Mouse (Mus musculus) testis, adult 2 months (tissue): ENCODE results near the gene Nacad. TPM values are rescaled to one million over a fixed set of nuclear protein-coding genes. Genes with fewer than 3 reads are reported as not detected.

Experiments used
- H3K27ac ChIP-seq: fragments of 200-500 bp; 2 replicates; pipeline ENCODE4 v1.5.1; 2012; ENCODE audit warnings: low read depth, low read length; ENCODE audit not compliant: control insufficient read depth, insufficient read depth
- H3K27me3 ChIP-seq: fragments of 200-500 bp; 2 replicates; pipeline ENCODE4 v1.6.1; 2012; ENCODE audit warnings: mild to moderate bottlenecking, low read length, moderate library complexity; ENCODE audit not compliant: control insufficient read depth, insufficient read depth
- H3K36me3 ChIP-seq: fragments of 200-500 bp; 2 replicates; pipeline ENCODE4 v1.6.1; 2012; ENCODE audit warnings: mild to moderate bottlenecking, low read length; ENCODE audit not compliant: control insufficient read depth, insufficient read depth
- H3K4me1 ChIP-seq: fragments of 200-500 bp; 2 replicates; pipeline ENCODE4 v1.6.1; 2012; ENCODE audit warnings: low read length; ENCODE audit not compliant: control insufficient read depth, insufficient read depth
- H3K4me3 ChIP-seq: fragments of 200-500 bp; 2 replicates; pipeline ENCODE4 v1.5.1; 2012; ENCODE audit warnings: low read depth, mild to moderate bottlenecking, low read length, moderate library complexity, mixed read lengths; ENCODE audit not compliant: control insufficient read depth
- CTCF ChIP-seq: fragments of 200-500 bp; IDR thresholded peaks from 2 replicates; pipeline ENCODE4 v1.5.1; 2012; ENCODE audit warnings: low read depth, mild to moderate bottlenecking, inconsistent platforms, low read length, moderate library complexity; ENCODE audit not compliant: control insufficient read depth, insufficient read depth, insufficient replicate concordance
- POLR2A ChIP-seq: fragments of 200-500 bp; IDR thresholded peaks from 2 replicates; pipeline ENCODE4 v1.6.1; 2012; ENCODE audit warnings: low read depth, mild to moderate bottlenecking, inconsistent platforms, low read length, moderate library complexity; ENCODE audit not compliant: control insufficient read depth
- polyA plus RNA-seq: library from polyadenylated mRNA; depleted of rRNA; stranded (reverse); fragments of >200 nt; gene quantifications from 2 replicates; pipeline ENCODE4 v1.2.3, GENCODE M21; 2012; rRNA removed

The Nacad gene
- polyA plus RNA-seq, 1 experiment, result 1.4 TPM

GRCm38 (mm10) chr11:6560655-6561360 lies 45.0 kb downstream of the Nacad start:
- Histone ChIP-seq H3K4me3 (no peak overlapping the region), H3K36me3 (no peaks in the 10 kb centered on the region), H3K27ac (0 out of 2 replicates have a peak overlapping the region, but pooled peaks have one; percentile 35), H3K27me3 (no peaks in the 10 kb centered on the region), H3K4me1 (peaks cover 4% of the 10 kb centered on the region)
- TF ChIP-seq POLR2A (no peak), CTCF (no peak)

GRCm38 (mm10) chr11:6559996-6560395 lies 45.9 kb downstream of the Nacad start:
- Histone ChIP-seq H3K27me3 (no peaks in the 10 kb centered on the region), H3K4me1 (peaks cover 4% of the 10 kb centered on the region), H3K4me3 (no peak overlapping the region), H3K27ac (no peak overlapping the region), H3K36me3 (no peaks in the 10 kb centered on the region)
- TF ChIP-seq POLR2A, result no peak
- no peak for TF ChIP-seq CTCF

- no peaks in the 10 kb centered on the region for H3K27me3 ChIP-seq
- H3K4me3 ChIP-seq, result no peak overlapping the region
- H3K4me1 ChIP-seq, result peaks cover 4% of the 10 kb centered on the region
- H3K27ac ChIP-seq, result no peak overlapping the region
- H3K36me3 ChIP-seq, result no peaks in the 10 kb centered on the region
- TF ChIP-seq CTCF, result no peak
- no peak for TF ChIP-seq POLR2A
Measured at GRCm38 (mm10) chr11:6558234-6558633, 47.6 kb downstream of the Nacad start.

- Histone ChIP-seq H3K27ac (no peak overlapping the region), H3K4me1 (peaks cover 8% of the 10 kb centered on the region; the same call in 1 of the 2 replicates), H3K27me3 (no peaks in the 10 kb centered on the region), H3K36me3 (no peaks in the 10 kb centered on the region), H3K4me3 (no peak overlapping the region)
- no peak for TF ChIP-seq POLR2A
- no peak for TF ChIP-seq CTCF
Measured at GRCm38 (mm10) chr11:6550201-6550600, 55.7 kb downstream of the Nacad start.

- no peaks in the 10 kb centered on the region for H3K36me3 ChIP-seq
- H3K27me3 ChIP-seq, result no peaks in the 10 kb centered on the region
- peaks cover 8% of the 10 kb centered on the region; the same call in 1 of the 2 replicates for H3K4me1 ChIP-seq
- no peak overlapping the region for H3K27ac ChIP-seq
- H3K4me3 ChIP-seq, result no peak overlapping the region
- TF ChIP-seq POLR2A, result no peak
- TF ChIP-seq CTCF, result no peak
Measured at GRCm38 (mm10) chr11:6549770-6550169, 56.1 kb downstream of the Nacad start.

Other genes starting within 250 kb of the Nacad start
- gene Zmiz2, start 217.0 kb downstream of the Nacad start, polyA plus RNA-seq, result 159 and 160 TPM in 2 replicates
- 609 and 709 TPM in 2 replicates for gene Ppia, start 190.6 kb downstream of the Nacad start, polyA plus RNA-seq
- gene H2afv, start 161.6 kb downstream of the Nacad start, polyA plus RNA-seq, result 26.2 and 30.5 TPM in 2 replicates
- 5.6 and 6.0 TPM in 2 replicates for gene Purb, start 130.1 kb downstream of the Nacad start, polyA plus RNA-seq
- gene Myo1g, start 85.1 kb downstream of the Nacad start, polyA plus RNA-seq, result 0.31 and 0.46 TPM in 2 replicates
- 21.1 and 22.5 TPM in 2 replicates for gene Ccm2, start 59.2 kb downstream of the Nacad start, polyA plus RNA-seq
- 57.1 and 66.9 TPM in 2 replicates for gene Tbrg4, start 20.0 kb upstream of the Nacad start, polyA plus RNA-seq
- gene Wap, start 32.6 kb upstream of the Nacad start, polyA plus RNA-seq, result 0.32 TPM in 1 of 2 replicates, not detected in the other
- gene Ramp3, start 52.5 kb upstream of the Nacad start, polyA plus RNA-seq, result 11.2 and 15.2 TPM in 2 replicates
- not detected in 2 replicates for gene Gm11983, start 231.6 kb upstream of the Nacad start, polyA plus RNA-seq